Mouse (Mus musculus): ENCODE data around the gene Cav1.

DNA sequence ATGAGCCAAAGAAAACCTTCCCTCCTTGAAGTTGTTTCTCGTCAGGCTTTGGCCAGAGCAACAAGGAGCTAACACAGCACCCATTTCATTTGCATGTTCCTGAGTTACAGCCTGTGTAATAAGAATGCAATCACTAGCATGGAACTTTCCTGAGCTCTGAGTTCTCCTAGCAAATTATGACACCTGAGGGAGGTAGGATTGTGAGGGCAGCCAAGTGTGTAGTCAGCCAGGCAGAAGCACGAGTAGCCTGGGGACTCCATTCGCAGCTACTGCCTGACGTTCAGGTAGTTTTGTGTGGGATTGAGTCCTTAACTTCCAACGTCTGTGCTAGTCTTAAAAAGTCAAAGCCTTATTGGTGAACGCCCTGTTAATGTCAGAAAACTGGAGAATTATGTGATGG, 75.6 kb downstream of the Cav1 start:
- TF ChIP-seq POLR2A (IDR thresholded peaks at IDR 0.05; ENCODE audit: borderline replicate concordance, extremely low read depth, insufficient read depth, insufficient read length, poor library complexity, severe bottlenecking) (no peak), CTCF (IDR thresholded peaks at IDR 0.05; ENCODE audit: borderline replicate concordance, extremely low read depth, insufficient read depth, insufficient read length) (no peak)

Data from brain, embryonic 14.5 days (tissue).